Mouse (Mus musculus) midbrain, postnatal 0 days (tissue): ENCODE data around the gene Olfm2. TPM values are rescaled to one million over a fixed set of nuclear protein-coding genes. Genes with fewer than 3 reads are reported as not detected.
"Not testable (repeated sequence)": the region's sequence is repeated elsewhere in the genome, so short reads cannot be mapped to it uniquely, and the experiment has no call there.

ENCODE experiments used
- ATAC-seq: fragments of 200-750 bp; cut with Nextera tagmentation; 2 replicates; pipeline ENCODE4 v1.8.0; 2017; ENCODE audit warnings: moderate number of reproducible peaks, mild to moderate bottlenecking, moderate TSS enrichment, moderate library complexity; ENCODE audit not compliant: low FRiP score
- DNase-seq: peaks from one replicate; pipeline ENCODE4 v3.0.0-alpha.2; 2015; ENCODE audit warnings: low spot score
- H3K27ac ChIP-seq: fragments of 300-500 bp; sonication (generic); 2 replicates; pipeline ENCODE4 v1.5.1; 2014; ENCODE audit warnings: low read depth, mild to moderate bottlenecking, low read length, mixed read lengths
- H3K27me3 ChIP-seq: fragments of 300-500 bp; sonication (generic); 2 replicates; pipeline ENCODE4 v1.6.1; 2014; ENCODE audit warnings: low read length, control low read depth, mixed read lengths; ENCODE audit not compliant: insufficient read depth
- H3K36me3 ChIP-seq: fragments of 300-500 bp; sonication (generic); 2 replicates; pipeline ENCODE4 v1.6.1; 2014; ENCODE audit warnings: low read length, control low read depth, mixed read lengths; ENCODE audit not compliant: insufficient read depth
- H3K4me1 ChIP-seq: fragments of 300-500 bp; sonication (generic); 2 replicates; pipeline ENCODE4 v1.6.1; 2014; ENCODE audit warnings: mild to moderate bottlenecking, control low read depth, antibody characterized with exemption, low read length, mixed read lengths; ENCODE audit not compliant: insufficient read depth
- H3K4me2 ChIP-seq: fragments of 300-500 bp; sonication (generic); 2 replicates; pipeline ENCODE4 v1.6.1; 2014; ENCODE audit warnings: low read depth, mild to moderate bottlenecking, low read length, mixed read lengths; ENCODE audit not compliant: poor library complexity, severe bottlenecking
- H3K4me3 ChIP-seq: fragments of 300-500 bp; sonication (generic); 2 replicates; pipeline ENCODE4 v1.5.1; 2014; ENCODE audit warnings: low read depth, mild to moderate bottlenecking, low read length, moderate library complexity
- H3K9ac ChIP-seq: fragments of 300-500 bp; sonication (generic); replicated peaks from 2 replicates; pipeline ENCODE4 v1.6.1; 2014; ENCODE audit warnings: mild to moderate bottlenecking, low read length, moderate library complexity, mixed read lengths; ENCODE audit not compliant: poor library complexity, severe bottlenecking
- H3K9me3 ChIP-seq: fragments of 300-500 bp; sonication (generic); 2 replicates; pipeline ENCODE4 v1.6.1; 2016; ENCODE audit warnings: low read length, control low read depth
- CTCF ChIP-seq: IDR thresholded peaks from 2 replicates; pipeline ENCODE4 v1.5.1; 2016; ENCODE audit warnings: antibody characterized with exemption, mild to moderate bottlenecking
- WGBS: fragments of 180-500 bp; shearing (Covaris S2); extraction: QIAGEN DNeasy Blood & Tissue Kit; methylation state at CpG from one replicate; pipeline ENCODE4 v1.1.7; 2014; 5-methylcytosine and 5-hydroxymethylcytosine counted together
- polyA plus RNA-seq: library from polyadenylated mRNA; unstranded; fragments of >200 nt; fragmentation: Nextera tagmentation; extraction: Ambion mirVana; gene quantifications from 2 replicates; pipeline ENCODE4 v1.2.1, GENCODE M21; 2015
- total RNA-seq: library from RNA; depleted of rRNA; stranded (reverse); fragments of >200 nt; gene quantifications from 2 replicates; pipeline ENCODE4 v1.2.3, GENCODE M21; 2014

The Olfm2 gene
- total and polyA plus RNA-seq, 2 experiments from 2014 or later = 245 to 342 TPM

GRCm38 (mm10) chr9:20697466-20697865, 48.7 kb downstream of the Olfm2 start:
- Histone ChIP-seq H3K27ac (no peak overlapping the region), H3K4me2 (no peak overlapping the region), H3K36me3 (0 out of 2 replicates have a peak, but pooled peaks cover 2% of the 10 kb centered on the region), H3K9me3 (no peaks in the 10 kb centered on the region), H3K4me3 (no peak overlapping the region), H3K4me1 (no peaks in the 10 kb centered on the region; the same call in 1 of the 2 replicates), H3K9ac (no peak overlapping the region), H3K27me3 (no peaks in the 10 kb centered on the region)
- WGBS = 17% methylated on average over 8 of the region's 8 CpGs
- ATAC-seq (no peak), DNase-seq (peak; percentile 15)
- TF ChIP-seq CTCF = no peak

DNA sequence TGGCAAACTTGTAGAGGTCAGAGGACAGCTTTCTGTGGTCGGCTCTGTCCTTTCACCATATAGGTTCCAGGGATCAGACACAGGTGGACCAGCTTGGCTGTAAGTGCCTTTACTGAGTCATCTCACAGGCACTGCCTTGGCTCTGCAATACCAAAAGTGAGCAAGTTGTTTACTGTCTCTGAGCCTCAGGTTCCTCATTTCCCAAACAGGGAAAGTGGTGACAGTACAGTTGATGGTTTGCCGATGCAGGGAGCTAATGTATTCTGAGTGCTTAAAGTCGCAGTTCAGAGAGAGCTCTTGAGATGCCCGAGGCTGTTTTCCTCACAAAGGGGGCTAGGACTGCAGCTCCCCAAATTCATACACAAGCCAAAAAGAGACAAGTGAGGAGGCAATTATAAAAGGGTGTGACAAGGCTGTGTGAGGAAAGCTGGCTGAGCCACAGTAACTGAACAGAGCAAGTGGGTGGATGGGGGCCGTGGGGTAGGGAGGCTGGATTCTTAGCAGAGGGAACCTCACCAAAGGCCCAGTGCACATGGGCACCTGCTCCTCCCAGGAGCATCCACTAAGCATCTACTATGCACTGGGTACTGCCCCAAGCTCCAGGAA, 49.9 kb downstream of the Olfm2 start:
- no peak for DNase-seq
- no peak for TF ChIP-seq CTCF
- H3K9me3 ChIP-seq = no peaks in the 10 kb centered on the region
- H3K27ac ChIP-seq = 0 out of 2 replicates have a peak overlapping the region, but pooled peaks have one; percentile 12
- H3K4me1 ChIP-seq = no peaks in the 10 kb centered on the region; the same call in 1 of the 2 replicates
- H3K4me2 ChIP-seq = no peak overlapping the region
- H3K4me3 ChIP-seq = no peak overlapping the region
- no peaks in the 10 kb centered on the region for H3K27me3 ChIP-seq
- H3K9ac ChIP-seq = no peak overlapping the region
- 51% methylated on average over 5 of the region's 5 CpGs for WGBS
- 0 out of 2 replicates have a peak, but pooled peaks cover 2% of the 10 kb centered on the region for H3K36me3 ChIP-seq
- ATAC-seq = peak; percentile 4; the same call in 1 of the 2 replicates

DNA sequence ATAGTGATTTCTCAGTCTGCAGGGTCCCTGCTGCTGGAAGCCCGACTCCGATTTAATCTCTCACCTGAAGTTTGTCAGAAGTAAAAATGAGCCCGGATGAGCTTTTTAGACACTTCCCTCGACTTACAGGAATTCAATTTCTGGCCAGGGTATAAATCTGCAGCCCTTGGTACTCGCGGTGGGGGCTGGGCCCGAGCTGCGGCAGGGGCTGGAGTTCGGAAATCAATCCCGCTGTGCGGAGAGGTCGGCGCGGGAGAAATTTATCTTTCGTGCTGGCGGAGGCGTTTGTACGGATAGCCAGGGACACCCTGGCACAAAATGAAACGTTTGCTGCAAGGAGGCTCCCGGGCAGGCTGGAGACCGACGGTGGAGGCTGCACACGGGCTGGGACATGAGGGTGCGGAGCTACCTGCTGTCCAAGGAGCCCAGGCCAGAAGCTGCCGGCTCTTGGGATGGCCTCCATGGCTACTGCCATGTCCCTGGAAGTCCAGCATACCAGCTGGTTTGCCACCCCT, 51.4 kb downstream of the Olfm2 start:
- no peak for TF ChIP-seq CTCF
- ATAC-seq = no peak
- 9% methylated on average over 25 of the region's 25 CpGs for WGBS
- H3K9ac ChIP-seq = peak overlapping the region; percentile 8; the same call in 1 of the 2 replicates
- no peaks in the 10 kb centered on the region; the same call in 1 of the 2 replicates for H3K4me1 ChIP-seq
- H3K27me3 ChIP-seq = no peaks in the 10 kb centered on the region
- H3K4me2 ChIP-seq = peak overlapping the region; percentile 37
- no peak overlapping the region for H3K4me3 ChIP-seq
- no peaks in the 10 kb centered on the region for H3K36me3 ChIP-seq
- DNase-seq = no peak
- no peaks in the 10 kb centered on the region for H3K9me3 ChIP-seq
- no peak overlapping the region for H3K27ac ChIP-seq

DNA sequence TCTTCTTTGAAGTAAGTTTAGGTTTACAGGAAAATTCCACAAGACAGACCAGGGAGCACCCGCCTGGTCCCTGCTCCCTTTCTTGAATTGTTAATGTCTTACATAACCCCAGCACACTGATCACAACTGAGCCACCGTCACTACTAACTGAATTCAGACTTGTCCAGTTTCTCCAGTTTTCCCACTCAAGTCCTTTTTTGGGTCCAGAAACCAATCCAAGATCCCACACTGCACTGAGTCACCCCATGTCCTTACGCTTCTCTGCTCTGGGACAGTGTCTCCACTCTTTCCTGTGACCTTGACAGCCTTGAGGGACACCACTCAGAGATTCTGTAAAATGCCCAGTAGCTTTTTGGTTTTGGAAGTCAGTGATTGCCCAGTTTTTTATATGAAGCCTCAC, 53.3 kb downstream of the Olfm2 start:
- Histone ChIP-seq H3K27me3 (no peaks in the 10 kb centered on the region), H3K27ac (no peak overlapping the region), H3K9ac (no peak overlapping the region), H3K4me2 (no peak overlapping the region), H3K4me1 (no peaks in the 10 kb centered on the region; the same call in 1 of the 2 replicates), H3K4me3 (no peak overlapping the region), H3K36me3 (no peaks in the 10 kb centered on the region), H3K9me3 (no peaks in the 10 kb centered on the region)
- no peak for ATAC-seq
- TF ChIP-seq CTCF = no peak
- WGBS = 87% methylated on average over 3 of the region's 3 CpGs
- DNase-seq = no peak

GRCm38 (mm10) chr9:20690449-20690848, 55.7 kb downstream of the Olfm2 start:
- not testable (repeated sequence) for H3K4me2 ChIP-seq, H3K4me1 ChIP-seq, H3K9ac ChIP-seq, H3K9me3 ChIP-seq, ATAC-seq, DNase-seq, H3K27ac ChIP-seq, H3K4me3 ChIP-seq, H3K36me3 ChIP-seq, H3K27me3 ChIP-seq
- WGBS = 83% methylated on average over 2 of the region's 2 CpGs

- no peak overlapping the region; the same call in 1 of the 2 replicates for H3K9ac ChIP-seq
- no peak for TF ChIP-seq CTCF
- ATAC-seq (peak; percentile 22; the same call in 1 of the 2 replicates), DNase-seq (peak; percentile 24)
- H3K27ac ChIP-seq = no peak overlapping the region
- H3K4me2 ChIP-seq = no peak overlapping the region
- no peaks in the 10 kb centered on the region for H3K36me3 ChIP-seq
- H3K4me1 ChIP-seq = no peaks in the 10 kb centered on the region; the same call in 1 of the 2 replicates
- no peaks in the 10 kb centered on the region for H3K9me3 ChIP-seq
- 7% methylated on average over 4 of the region's 4 CpGs for WGBS
- no peaks in the 10 kb centered on the region for H3K27me3 ChIP-seq
- no peak overlapping the region for H3K4me3 ChIP-seq
Measured at GRCm38 (mm10) chr9:20689913-20690312, 56.2 kb downstream of the Olfm2 start.
